Mouse (Mus musculus): Measurements from ENCODE around the gene Rxrb.
"Not testable (repeated sequence)": the region's sequence is repeated elsewhere in the genome, so short reads cannot be mapped to it uniquely, and the experiment has no call there.

Rxrb gene

GRCm38 (mm10) chr17:34031465-34032173 lies at the start of gene Rxrb, which contains the start of gene Slc39a7:
Rxrb (plus strand) TSS chr17:34031812.
Slc39a7 (minus strand) TSS chr17:34031682.
- DNase-seq (ENCODE audit: low spot score in 2 of 2) = peak; percentile 95 to 98

DNA sequence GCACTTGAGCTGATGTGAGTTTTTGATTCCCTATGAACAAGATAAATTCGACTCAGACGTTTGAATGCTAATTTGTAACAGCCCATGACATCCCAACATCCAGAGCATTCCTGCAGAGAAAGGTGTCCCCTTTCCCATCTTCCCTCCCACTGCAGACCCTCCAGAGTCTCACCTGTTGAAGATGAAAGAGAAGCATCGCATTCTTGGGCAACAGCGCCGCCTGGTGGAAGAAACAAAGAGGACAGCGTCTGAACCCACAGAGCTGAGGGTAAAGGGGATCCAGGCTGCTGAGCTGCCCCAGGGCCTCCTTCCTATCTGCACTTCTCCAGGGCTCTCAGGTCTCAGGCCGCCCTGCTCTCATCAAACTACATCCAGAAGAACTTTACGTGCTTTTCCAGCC lies 49.5 kb upstream of the Rxrb start:
- peak in 1 of 2 experiments; percentile 61 for DNase-seq (ENCODE audit: low spot score in 2 of 2)

GRCm38 (mm10) chr17:33991788-33992664 lies 39.6 kb upstream of the Rxrb start:
- peak in 1 of 2 experiments; percentile 14 for DNase-seq (ENCODE audit: low spot score in 2 of 2)

GRCm38 (mm10) chr17:33994959-33995358 lies 36.7 kb upstream of the Rxrb start:
- DNase-seq (ENCODE audit: low spot score in 2 of 2) = no peak

- no peak for DNase-seq (ENCODE audit: low spot score in 2 of 2)
Measured at GRCm38 (mm10) chr17:33995651-33996050, 36.0 kb upstream of the Rxrb start.

DNA sequence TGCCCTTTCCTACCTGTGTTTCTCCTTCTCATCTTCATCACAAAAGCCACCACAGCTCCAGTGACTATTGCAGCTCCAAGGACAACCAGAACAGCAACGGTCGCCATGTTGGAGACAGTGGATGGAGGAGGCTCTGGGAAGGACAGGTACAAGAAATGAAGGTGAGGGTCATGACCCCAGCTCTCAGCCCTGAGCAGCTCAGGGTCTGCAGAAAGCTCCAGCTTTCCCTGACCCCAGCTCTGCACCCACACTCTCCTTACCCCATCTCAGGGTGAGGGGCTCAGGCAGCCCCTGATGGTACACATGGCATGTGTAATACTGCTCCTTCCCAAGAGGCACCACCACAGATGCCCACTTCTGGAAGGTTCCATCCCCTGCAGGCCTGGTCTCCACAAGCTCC lies 34.6 kb upstream of the Rxrb start:
- not testable (repeated sequence) for DNase-seq (ENCODE audit: low spot score in 2 of 2)

- DNase-seq (ENCODE audit: low spot score in 2 of 2) = not testable (repeated sequence)
Measured at GRCm38 (mm10) chr17:33998697-33999096, 32.9 kb upstream of the Rxrb start.

GRCm38 (mm10) chr17:33999341-34000149 lies 32.1 kb upstream of the Rxrb start:
- DNase-seq (ENCODE audit: low spot score in 2 of 2) = no peak

DNA sequence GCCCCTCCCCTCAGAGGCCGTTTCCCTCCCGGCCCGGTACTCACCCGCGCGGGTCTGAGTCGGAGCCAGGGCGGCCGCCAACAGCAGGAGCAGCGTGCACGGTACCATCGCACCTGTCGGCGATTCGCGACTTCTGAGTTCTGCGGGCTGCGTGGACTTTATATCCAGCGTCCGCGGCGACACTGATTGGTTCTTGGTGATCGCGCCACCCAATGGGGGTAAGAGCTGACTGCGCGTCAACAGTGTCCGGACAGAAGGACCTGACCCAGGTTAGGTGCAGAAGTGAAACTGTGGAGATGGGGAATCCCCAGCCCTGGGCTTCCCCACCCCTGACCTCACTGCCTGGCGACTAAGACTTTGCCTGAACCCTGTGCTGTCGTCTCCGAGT lies 31.5 kb upstream of the Rxrb start, which contains the start of gene H2-K1:
H2-K1 (minus strand) TSS at position 198 of the 388 bp plus-strand sequence.
- peak; percentile 47 to 84 for DNase-seq (ENCODE audit: low spot score in 2 of 2)

DNA sequence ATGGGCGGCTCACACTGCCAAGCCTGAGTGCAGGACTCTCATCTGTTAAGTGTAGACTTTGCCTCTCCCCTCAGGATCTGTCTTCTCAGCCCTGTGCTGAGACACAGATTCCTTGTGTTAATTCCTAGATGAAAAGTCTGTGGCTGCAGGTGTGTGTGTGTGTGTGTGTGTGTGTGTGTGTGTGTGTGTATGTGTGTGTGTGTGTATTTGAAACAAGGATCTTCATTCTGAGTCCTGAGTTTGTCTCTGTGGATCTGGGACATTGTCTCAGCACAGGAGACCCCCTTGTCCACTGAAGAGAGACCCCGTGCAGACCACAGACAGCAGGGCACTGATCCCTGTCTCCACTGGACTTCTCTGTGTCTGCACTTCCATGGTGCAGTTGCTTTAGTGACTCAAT lies 30.8 kb upstream of the Rxrb start:
- not testable (repeated sequence) for DNase-seq (ENCODE audit: low spot score in 2 of 2)

DNA sequence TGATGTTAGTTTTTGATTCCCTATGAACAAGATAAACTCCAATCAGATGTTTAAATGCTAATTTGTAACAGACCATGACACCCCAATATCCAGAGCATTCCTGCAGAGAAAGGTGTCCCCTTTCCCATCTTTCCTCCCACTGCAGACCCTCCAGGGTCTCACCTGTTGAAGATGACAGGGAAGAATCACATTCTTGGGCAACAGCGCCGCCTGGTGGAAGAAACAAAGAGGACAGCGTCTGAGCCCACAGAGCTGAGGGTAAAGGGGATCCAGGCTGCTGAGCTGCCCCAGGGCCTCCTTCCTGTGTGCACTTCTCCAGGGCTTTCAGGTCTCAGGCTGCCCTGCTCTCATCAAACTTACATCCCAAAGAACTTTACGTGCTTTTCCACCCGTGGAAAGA lies 28.2 kb upstream of the Rxrb start:
- DNase-seq (ENCODE audit: low spot score in 2 of 2) = no peak

DNA sequence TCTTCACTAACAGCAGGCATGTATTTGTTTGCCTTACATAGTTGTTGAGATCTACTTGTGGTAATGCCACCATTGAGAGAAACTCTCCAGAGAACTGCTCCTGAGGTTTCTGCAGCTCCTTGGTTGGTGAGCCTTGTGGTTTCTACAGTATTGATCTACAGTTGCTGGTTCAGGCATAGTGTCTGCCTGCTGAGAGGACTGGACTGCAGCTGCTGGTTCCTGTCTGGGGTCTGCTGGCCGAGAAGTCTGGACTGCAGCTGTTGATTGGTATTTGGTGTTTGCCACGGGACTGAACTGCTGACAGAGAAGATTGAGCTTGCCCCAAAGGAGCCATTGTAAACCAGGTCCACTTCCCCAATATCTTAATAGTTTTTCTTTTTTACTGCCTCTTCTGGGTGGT lies 25.0 kb upstream of the Rxrb start:
- DNase-seq (ENCODE audit: low spot score in 2 of 2) = no peak

DNA sequence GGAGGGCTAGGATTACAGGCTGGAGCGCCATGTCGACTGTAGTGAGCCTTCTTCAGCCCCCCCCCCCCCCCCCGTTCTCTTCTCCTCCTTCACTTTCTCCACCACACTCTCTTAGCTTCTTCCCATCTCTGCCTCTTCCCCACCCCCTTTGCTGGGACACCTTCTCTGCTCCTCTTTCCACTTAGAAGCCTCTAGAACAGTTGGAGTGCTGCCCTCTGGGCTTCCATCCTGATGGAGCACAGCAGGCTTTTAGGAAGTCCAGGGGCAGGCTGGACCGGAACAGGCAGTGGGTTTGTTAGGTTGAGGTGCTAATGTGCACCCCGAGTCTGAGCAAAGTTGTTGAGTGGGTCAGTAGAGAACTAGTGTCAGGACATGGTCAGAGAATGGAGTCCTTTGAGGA lies 21.5 kb upstream of the Rxrb start:
- DNase-seq (ENCODE audit: low spot score in 2 of 2) = no peak

- DNase-seq (ENCODE audit: low spot score in 2 of 2) = no peak
Measured at GRCm38 (mm10) chr17:34013436-34013835, 18.2 kb upstream of the Rxrb start.

DNA sequence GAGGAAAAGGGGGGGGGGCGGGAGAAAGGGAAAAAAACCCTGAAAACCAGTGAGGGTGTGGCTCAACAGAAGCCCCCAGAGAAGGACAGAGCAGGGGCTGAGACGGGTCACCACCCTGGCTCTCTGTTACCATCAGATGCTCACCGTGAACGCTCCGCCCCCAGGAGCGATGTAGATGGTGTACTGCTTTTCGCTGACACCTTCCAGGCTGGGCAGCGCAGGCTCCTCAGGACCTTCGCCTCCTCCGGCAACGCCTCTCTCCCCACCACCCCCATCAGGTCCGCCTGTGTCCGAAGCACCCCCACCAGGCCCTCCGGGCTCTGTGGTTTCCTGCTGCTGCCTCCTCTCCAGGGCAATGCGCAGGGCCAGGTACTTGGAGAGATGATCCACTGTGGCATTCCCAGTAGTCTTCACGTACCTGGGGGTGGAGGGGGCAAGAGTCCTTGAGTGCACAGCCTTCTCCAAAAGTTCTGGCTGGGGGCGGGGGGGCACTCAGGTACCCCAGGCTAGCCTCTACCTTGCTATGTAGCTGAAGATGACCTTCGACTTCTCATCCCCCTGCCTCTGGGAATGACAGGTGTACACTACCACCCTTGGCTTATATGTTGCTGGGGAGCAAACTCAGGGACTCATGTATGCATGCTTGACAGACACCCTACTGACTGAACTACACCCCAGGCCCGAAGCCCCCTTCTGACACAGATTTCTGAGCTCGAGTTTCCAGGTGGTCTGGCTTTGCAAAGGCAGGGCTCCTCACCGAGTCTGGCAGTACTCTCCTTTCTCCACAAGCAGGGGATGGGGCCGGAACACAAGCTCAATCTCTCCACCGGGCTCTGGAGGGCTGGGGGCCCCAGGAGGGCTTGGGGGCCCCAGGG lies 9.8 kb upstream of the Rxrb start:
- no peak for DNase-seq (ENCODE audit: low spot score in 2 of 2)

DNA sequence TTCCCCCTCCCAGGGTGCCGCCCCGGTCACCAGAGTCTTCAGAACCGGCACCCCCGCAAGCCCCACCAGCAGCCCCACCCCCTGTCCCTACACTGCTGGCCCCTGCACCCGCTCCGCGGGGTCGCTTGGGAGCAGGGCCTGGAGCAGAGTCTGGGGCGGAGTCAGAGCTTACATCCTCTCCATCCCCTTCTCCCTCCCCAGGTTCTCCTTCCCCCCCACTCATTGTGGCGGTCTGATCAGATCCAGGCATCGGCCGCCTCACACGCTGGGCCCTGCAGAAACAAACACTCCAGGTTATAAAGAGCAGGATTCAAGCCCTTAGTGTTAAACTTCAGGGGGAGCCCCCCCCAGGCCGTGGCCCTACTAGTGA lies 9.2 kb upstream of the Rxrb start:
- no peak for DNase-seq (ENCODE audit: low spot score in 2 of 2)

GRCm38 (mm10) chr17:34022987-34023386 lies 8.6 kb upstream of the Rxrb start:
- DNase-seq (ENCODE audit: low spot score in 2 of 2) = no peak

DNA sequence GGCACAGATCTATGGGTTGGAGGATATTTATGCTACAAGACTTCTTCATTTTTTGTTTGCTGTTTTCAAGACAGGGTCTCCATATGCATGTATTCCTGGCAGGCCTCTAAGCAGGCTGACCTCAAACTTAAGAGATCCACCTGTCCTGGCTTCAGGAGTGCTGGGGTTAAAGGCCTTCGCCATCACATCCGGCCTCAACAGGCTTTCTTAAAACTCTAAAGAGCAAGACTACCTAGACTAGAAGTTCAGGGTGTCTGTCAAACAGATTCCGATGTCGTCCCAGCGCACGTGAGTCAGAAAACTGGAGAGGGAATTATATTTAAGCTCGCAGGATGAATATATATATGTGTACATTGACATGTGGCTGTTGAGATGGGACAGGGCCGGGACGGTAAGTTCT lies 7.9 kb upstream of the Rxrb start:
- no peak for DNase-seq (ENCODE audit: low spot score in 2 of 2)

GRCm38 (mm10) chr17:34024317-34024821 lies 7.2 kb upstream of the Rxrb start, which contains the start of gene Ring1:
Ring1 (minus strand) TSS chr17:34024680.
- peak in 1 of 2 experiments; percentile 86 for DNase-seq (ENCODE audit: low spot score in 2 of 2)

- DNase-seq (ENCODE audit: low spot score in 2 of 2) = no peak
Measured at GRCm38 (mm10) chr17:34024861-34025755, 6.5 kb upstream of the Rxrb start.
